Mouse (Mus musculus) CH12F3 (cell line): ENCODE data around the gene Olfr54.
"Not testable (repeated sequence)": the region's sequence is repeated elsewhere in the genome, so short reads cannot be mapped to it uniquely, and the experiment has no call there.

Experiments
- in situ Hi-C: fragments of 300-500 bp; cut with MboI; formaldehyde crosslinking; loops from 2 replicates; pipeline ENCODE4 v1.14.3; 2020; ENCODE audit warnings: low sequenced_read_pairs

Olfr54 gene

DNA sequence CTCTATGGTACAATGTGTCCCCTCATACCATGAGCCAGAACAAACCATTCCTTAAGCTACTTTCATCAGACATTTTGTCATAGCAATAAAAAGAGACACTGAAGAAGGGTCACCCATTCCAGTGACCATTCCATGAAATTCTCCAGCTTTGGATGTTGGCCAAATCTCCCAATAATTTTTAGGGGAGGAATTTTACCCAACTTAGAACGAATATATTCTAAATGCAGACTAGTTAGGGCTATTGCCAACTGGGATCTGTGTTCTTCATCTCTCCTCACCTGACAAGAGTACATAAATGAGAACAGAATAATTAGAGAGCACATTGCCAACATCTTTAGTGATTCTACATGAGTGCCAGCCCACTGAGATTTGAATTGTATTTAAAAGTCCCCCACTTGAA lies at the start of gene Olfr54:
Olfr54 (plus strand) TSS at position 301 of the 400 bp plus-strand sequence.
- in situ Hi-C loops: no loop called here

DNA sequence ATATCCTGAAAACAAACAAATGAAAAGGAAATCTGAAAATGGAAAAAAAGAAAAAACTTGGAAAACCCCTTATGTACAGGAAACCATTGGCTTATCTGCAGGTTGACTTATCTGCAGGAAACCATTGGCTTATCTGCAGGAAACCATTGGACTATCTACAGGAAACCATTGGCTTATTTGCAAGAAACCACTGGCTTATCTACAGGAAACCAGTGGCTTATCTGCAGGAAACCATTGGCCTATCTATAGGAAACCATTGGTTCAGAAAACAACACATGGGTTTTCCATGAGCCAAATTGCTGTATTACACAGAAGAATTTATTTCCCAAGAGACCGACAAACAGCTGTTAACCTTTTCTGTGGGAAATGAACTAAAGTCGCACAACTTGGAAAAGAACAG lies 49.1 kb upstream of the Olfr54 start:
- in situ Hi-C loops: no loop called here

DNA sequence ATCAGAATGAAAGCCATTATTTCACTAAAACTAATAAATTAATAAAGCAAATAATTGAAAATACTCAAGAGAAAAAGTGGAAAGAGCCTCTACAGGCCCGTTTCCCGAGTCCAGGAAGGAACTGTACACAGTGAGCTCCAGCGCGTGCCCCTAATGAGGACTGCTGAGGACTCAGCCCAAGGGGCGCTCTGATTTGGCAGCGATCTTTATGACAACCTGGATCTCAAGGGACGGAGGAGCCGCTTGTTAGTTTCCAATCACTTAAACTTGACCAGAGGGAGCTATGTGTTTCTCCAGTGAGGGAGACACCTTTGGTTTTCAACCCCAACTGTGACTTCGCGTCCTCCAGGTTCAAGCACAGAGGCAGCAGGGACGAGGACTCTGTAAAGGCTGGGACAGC lies 47.8 kb upstream of the Olfr54 start, which contains the start of gene Olfr1378:
Olfr1378 (plus strand) TSS at position 301 of the 400 bp plus-strand sequence.
- in situ Hi-C loops: no loop called here

DNA sequence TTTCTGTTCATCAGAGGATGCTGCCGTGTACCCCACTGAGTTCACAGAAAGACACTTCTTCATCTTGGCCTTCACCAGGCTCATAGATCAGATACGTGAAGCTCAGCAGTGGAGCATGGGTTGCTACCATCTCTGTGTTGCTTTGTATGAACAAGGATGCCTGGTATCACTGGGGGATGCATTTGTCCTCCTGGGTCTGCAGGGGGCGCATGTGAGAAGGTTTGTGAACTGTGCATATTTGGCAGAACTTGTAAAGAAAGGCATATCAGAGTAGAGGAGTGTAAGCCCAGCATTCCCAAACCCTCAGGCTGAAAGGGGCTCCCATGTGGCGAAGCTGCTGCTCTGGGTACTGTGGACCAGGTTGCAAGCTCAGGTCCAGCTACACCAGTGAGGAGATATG lies 36.8 kb upstream of the Olfr54 start:
- in situ Hi-C loops: no loop called here

DNA sequence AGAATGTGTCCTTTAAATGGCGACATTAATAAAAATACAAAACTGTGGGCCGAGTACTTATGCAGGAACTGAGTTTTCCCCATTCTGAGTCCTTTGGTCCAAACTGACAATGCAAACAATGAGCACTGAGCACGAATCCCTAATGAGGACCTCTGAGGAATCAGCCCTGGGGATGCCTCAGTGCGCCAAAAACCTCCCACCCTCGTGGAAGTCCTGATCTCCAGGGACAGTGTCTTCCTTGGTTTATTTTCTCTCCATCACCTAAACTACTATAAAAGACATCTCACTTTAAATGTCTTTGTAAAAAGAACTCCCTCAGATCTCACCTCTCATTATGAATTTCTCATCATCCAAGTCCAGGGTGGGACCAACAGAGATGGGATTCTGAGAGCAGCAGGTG lies 32.4 kb upstream of the Olfr54 start, which contains the start of gene Olfr1377:
Olfr1377 (plus strand) TSS at position 301 of the 400 bp plus-strand sequence.
- in situ Hi-C loops: no loop called here

DNA sequence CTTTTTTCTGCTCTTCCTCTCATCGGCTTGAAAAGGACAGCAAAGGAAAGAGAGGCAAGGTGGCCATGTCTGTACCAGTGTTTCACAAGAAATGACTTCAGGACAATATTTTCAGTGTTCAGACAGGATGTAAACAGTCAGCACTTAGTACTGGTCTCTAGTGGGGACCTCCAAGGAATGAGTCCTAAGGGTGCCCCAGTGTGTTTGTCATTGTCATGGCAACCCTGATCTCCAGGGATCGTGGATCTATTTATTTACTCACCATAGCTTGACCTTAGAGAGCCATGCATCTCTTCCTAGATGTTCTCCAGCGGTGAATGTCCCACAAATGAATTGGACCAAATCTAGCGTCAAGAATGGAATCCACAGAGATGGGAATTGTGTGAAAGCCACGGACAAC lies 10.7 kb upstream of the Olfr54 start, which contains the start of gene Olfr51:
Olfr51 (plus strand) TSS at position 301 of the 400 bp plus-strand sequence.
- in situ Hi-C loops: no loop called here

DNA sequence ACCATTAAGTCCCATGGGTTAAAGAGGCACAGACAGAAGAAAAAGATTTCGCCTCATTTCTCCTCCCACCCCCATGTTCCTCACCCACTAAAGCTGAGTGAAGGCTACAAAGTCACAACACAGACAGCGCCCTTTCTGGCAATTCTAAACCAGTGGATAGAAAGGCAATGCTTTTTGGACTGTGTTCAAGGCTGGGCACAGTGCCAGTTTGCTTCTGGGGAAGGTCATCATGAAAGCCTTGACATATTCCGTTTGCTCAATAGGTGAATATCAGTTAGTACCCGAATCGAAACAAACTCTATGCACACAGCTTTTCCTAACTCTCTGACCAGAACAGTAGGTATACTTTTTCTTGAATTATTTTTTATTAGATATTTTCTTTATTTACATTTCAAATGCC lies 2.2 kb upstream of the Olfr54 start:
- in situ Hi-C loops: no loop called here

DNA sequence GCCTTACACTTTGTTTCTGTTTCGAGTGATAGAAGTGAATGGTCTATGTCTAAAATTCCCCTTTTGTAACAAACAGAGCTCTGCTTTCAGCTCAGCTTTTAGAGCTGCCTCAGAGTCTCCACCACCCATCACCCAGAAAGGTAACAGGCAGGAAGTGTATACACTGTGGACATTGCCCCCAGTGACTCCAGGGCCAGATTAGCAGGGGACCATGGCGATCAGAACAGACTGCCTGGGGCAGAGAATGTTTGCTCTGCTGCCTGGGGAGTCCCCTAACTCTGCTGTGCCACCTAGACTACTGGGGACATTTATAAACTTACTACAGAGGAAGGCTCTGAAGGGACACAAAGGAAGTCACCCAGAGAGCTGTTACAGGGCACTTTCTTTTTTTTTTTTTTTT lies 2.3 kb downstream of the Olfr54 start:
- in situ Hi-C loops: no loop called here

DNA sequence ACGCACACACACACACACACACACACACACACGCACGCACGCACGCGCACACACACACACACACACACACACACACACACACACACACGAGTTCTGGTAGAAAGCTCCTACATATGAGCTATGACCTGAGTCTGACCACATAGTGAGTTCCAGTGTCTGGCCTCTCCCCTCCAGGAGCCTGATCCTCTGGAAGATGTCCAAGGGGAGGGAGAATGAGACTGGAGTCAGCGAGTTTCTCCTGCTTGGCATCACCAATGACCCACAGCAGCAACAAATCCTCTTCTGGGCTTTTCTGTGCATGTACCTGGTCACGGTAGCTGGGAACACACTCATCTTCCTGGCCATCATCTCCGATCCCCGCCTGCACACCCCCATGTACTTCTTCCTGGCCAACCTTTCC lies 12.8 kb downstream of the Olfr54 start:
- in situ Hi-C loops: not testable (repeated sequence)

DNA sequence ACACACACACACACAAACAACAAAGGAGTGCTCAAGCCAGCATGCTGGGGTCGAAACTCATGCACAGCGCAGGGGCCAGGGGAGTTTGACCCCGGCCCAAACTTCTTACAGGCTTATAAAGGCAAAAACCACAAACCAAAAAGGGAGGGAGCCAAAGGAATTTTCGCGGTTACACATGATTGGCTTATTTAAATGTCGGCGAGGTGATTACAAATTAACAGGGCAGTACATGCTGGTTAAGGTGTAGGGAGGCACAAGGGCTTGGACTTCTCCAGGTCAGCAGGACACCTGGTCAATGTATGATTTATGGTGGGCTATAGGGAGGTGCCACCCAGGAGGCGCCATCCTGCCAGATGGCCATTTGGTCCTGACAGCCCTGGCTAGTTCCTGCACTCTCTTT lies 15.3 kb downstream of the Olfr54 start:
- in situ Hi-C loops: not testable (repeated sequence)

DNA sequence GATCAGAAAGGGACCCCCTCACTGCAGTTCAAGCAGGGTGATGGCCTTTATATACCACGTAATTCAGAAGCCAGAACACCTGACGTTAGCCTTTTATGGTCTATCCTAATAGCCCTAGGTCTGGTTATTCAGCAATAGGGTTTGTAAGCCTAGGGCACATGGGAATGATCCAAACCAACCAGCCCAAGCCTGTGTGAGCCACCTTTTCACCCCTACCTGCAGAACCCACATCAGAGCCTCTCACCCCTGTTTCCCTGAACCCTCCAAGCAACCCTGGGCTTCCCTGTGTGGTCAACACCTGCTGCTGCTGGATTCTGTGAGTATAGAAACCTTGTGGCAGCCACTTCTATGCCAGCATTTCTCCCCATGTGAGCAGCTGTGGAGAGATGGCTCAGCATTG lies 16.2 kb downstream of the Olfr54 start:
- in situ Hi-C loops: no loop called here

DNA sequence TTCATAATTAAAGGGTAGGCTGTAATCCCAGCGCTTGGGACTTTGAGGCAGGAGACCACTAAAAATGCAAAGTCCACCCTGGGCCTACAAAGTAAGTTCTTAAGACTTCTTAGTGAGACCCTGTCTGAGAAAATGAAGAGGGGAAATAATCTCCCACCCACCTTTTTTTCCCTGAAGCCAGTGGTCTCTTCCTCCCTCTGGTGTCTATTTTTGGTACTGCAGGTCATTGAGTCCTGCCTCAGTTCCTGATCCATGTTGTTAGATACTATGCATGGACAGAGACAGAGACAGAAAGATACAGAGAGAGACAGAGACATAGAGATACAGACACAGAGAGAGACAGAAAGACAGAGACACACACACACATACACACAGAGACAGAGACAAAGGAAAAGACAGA lies 18.8 kb downstream of the Olfr54 start:
- in situ Hi-C loops: no loop called here

DNA sequence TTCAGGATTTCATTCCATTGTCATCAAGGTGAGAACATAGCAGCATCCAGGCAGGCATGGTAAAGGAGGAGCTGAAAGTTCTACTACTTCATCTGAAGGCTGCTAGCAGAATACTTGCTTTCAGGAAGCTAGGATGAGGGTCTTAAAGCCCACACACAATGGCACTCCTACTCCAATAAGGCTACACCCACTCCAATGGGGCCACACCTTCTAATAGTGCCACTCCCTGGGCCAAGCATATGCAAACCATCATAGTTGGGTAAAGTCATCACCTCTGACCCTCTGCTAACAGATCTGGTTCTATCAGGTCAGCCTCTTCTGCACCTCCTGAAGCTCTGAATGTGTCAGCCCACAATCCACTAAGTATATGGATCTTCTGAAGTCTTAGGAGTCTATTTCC lies 20.1 kb downstream of the Olfr54 start:
- in situ Hi-C loops: not testable (repeated sequence)

DNA sequence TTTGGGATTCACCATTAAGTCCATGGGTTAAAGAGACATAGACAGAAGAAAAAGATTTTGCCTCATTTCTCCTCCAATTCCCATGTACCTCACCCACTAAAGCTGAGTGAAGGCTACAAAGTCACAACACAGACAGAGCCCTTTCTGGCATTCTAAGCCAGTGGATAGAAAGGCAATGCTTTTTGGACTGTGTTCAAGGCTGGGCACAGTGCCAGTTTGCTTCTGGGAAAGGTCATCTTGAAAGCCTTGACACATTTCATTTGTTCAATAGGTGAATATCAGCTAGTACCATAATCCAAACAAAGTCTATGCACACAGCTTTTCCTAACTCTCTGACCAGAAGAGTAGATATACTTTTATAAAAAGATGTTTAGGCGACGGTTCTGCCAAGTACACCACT lies 21.9 kb downstream of the Olfr54 start:
- in situ Hi-C loops: no loop called here

DNA sequence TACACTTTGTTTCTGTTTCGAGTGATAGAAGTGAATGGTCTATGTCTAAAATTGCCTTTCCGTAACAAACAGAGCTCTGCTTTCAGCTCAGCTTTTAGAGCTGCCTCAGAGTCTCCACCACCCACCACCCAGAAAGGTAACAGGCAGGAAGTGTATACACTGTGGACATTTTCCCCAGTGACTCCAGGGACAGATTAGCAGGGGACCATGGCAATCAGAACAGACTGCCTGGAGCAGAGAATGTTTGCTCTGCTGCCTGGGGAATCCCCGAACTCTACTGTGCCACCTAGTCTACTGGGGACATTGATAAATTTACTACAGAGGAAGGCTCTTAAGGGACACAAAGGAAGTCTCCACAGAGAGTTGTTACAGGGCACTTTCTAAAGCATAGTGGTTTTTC lies 30.7 kb downstream of the Olfr54 start:
- in situ Hi-C loops: not testable (repeated sequence)

DNA sequence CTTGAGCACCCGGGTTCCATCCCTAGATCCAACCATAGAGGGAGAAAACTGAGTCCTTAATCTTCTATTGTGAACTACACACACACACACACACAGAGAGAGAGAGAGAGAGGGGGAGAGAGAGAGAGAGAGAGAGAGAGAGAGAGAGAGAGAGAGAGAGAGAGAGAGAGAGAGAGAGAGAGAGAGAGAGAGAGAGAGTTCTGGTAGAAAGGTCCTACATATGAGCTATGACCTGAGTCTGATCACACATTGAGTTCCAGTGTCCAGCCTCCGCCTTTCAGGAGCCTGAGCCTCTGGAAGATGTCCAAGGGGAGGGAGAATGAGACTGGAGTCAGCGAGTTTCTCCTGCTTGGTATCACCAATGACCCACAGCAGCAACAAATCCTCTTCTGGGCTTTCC lies 33.8 kb downstream of the Olfr54 start, which contains the start of gene Olfr1375:
Olfr1375 (plus strand) TSS at position 301 of the 400 bp plus-strand sequence.
- in situ Hi-C loops: not testable (repeated sequence)

DNA sequence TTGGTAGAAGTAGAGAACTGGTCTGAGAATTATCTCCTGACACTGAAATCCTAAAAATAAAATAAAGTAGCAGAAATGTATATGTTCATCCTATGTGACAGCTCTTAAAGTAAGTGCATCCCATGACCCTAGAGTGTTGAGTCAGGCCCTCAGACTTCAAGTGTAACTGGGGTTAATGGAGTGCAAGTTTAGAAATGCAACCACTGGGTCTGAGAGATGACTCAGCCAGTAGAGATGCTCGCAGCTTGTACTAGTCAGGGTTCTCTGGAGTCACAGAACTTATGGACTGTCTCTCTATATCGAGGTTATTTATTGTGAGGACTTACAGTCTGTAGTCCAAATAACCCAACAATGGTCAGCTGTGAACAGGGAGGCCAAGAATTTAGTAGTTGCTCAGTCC lies 37.6 kb downstream of the Olfr54 start:
- in situ Hi-C loops: no loop called here

DNA sequence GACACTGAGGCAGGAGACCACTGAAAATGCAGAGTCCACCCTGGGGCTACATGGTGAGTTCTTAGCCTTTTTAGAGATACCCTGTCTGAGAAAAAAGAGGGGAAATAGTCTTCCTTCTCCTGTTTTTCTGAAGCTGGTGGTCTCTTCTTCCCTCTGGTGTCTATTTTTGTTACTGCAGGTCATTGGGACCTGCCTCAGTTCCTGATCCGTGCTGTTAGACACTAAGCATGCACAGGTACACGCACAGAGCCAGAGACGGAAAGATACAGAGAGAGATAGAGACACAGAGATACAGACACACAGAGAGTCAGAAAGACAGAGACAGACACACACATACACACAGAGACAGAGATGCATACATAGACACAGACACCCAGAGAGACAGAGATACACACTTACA lies 39.2 kb downstream of the Olfr54 start:
- in situ Hi-C loops: no loop called here

DNA sequence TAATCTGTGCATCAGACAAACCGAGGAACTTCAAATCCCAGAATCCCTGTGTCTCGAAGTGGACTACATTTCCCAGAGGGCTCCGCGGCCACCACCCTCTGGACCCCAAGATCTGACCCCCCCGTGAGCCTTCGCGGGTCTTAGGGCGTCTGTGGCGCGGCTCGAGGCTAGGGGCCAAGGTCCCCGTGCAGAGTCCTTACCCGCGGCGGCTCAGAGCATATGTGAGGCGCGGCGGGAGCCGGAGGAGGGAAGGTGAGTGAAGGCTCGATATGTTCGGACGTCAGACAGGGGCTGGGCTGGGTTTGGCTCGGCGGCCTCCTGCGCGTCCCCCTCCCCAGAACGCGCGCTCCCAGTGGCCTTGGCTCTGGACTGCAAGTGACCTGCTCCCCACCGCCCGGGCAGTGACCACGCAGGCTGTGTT lies 45.1 kb downstream of the Olfr54 start, which contains the start of gene Zfp354a:
Zfp354a (plus strand) TSS at position 107 of the 421 bp plus-strand sequence.
- in situ Hi-C loops: no loop called here

DNA sequence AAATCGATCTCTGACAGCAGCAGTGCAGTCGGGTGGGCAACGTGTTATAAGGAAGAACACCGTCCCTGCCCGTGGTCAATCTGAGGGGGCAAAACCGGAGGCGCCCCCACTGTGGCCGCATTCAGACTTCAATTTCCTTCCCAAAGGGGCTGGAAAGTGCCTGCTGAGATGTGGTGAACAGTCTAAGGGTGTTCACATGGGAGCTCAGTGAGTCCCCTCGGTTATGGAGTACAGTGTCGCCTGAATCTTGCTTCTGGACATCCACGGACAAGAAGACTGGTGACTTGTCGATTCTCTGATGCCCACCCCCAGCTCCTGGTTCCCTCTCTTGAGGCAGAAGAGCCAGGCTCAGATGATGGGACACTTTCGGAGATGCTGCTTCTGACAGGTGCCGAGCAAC lies 45.6 kb downstream of the Olfr54 start:
- in situ Hi-C loops: no loop called here

DNA sequence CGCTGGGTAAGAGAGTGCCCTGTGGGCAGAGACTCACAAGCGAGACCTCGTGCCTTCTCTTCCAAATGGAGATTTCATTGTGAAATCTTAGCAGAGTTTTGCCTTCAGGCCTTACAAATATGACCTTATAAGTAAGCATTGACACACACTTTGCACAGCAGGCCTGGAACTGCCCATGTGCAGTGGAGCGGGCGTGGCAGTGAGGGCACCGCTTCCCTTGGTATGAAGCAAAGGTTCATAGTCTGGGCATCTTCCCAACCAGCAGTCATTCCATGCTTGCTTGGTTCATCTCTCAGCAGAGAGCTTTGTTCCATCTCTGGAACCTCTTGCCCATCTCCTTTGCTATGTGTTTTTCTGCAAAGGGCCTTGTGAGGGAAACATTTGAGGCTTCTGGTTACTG lies 46.9 kb downstream of the Olfr54 start:
- in situ Hi-C loops: no loop called here

DNA sequence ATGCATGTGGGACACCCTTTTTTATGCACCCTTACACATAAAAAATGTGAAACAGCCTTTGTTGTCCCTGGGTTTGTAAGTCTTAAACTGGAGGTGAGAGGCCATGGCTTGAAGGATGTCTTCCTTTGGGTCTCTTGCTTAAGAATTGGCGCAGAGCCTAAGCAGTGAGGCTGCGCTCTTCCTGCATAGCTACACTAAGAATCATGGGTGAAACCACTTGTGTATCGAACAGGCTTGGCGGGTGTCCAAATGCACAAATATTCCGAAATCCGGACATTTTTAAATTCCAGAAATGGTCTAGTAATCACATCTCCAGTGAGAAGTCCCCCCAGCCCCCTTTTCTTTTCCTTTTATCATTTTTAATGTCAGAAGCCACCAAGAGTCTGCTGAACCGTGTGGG lies 49.2 kb downstream of the Olfr54 start:
- in situ Hi-C loops: no loop called here

DNA sequence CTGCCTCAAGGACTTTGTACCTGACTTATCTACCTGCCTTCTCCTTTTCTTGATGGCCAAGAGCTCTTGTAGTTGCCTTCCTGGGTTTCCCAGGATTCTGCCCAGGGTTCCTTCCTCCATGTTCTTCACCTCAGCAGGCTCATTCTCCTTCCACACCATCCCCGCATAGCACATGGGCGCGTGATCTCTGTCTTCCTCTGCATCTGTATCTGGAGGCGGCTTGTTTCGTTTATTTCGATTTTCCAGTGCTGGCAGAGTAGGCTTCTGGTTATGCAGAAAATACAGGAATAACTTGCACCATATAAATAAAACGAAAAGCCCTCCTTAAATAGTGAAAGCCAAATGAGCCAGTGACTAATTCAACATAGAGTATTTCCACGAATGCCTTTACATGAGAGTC lies 49.8 kb downstream of the Olfr54 start:
- in situ Hi-C loops: no loop called here
